Mouse (Mus musculus): ENCODE results near the gene Map4k1. TPM values are rescaled to one million over a fixed set of nuclear protein-coding genes. Genes with fewer than 3 reads are reported as not detected.

Gene Map4k1
- polyA plus RNA-seq, 1 experiment = 17.0 TPM

DNA sequence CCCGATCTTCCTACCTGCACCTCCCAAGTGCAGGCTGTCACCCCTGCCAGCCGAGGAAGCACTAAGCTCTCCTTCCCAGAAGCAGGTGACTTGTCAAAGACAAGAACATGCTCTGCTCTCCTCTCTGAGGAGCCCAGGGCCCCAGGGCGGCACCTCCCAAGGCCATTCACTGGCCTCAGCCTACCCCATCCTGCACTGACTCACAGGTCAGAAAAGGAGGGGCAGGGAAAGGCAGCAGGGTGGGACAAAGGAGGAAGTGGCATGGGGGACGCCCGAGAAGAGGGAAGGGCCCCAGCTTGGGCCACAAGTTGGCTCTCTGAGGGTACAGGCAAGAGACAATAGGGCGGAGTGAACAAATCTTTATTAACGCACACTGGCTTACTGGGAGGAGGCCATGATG, 10.8 kb upstream of the Map4k1 start:
- TF ChIP-seq CTCF (IDR thresholded peaks at IDR 0.05; ENCODE audit: insufficient read depth, low read length) = no peak
- TF ChIP-seq POLR2A (IDR thresholded peaks at IDR 0.05; ENCODE audit: borderline replicate concordance, extremely low read depth, low read depth, low read length) = no peak
- no peak for DNase-seq

DNA sequence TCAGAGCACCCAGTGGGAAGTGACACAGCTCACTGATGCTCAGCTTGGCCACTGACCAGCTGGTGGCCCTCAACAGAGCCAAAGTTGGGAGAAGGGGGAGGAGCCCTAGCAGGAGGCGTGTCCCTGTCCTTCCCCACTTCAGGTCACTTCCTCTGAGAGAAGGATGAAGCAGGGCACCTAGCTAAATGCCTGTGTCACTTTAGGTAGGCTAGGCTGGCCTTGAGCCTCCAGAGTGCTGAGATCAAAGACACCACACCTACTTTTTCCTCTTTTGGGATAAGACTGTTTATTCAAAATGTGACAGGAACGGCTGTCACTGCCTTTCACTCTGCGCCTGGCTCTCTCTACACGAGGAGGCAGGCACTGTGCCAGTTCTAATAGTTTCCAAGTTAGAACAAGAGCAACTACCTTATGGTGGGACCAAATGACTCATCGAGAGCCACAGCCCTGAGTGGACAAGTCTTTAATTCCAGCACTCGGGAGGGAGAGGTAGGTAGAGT, 10.0 kb upstream of the Map4k1 start:
- Histone ChIP-seq H3K4me3 (replicated peaks; ENCODE audit: extremely low read depth, low read depth, low read length) (no peak overlapping the region), H3K4me1 (ENCODE audit: control insufficient read depth, insufficient read depth, low read length) (peaks cover 16% of the 10 kb centered on the region)
- 15% methylated on average over 6 of the region's 6 CpGs for WGBS
- TF ChIP-seq CTCF (IDR thresholded peaks at IDR 0.05; ENCODE audit: insufficient read depth, low read length) = no peak
- no peak for TF ChIP-seq POLR2A (IDR thresholded peaks at IDR 0.05; ENCODE audit: borderline replicate concordance, extremely low read depth, low read depth, low read length)
- DNase-seq = peak; percentile 62

More for the DNA sequence above, 10.8 kb upstream of the Map4k1 start:
- WGBS = 67% methylated on average over 7 of the region's 7 CpGs
- peaks cover 16% of the 10 kb centered on the region for H3K4me1 ChIP-seq (ENCODE audit: control insufficient read depth, insufficient read depth, low read length)
- no peak overlapping the region for H3K4me3 ChIP-seq (replicated peaks; ENCODE audit: extremely low read depth, low read depth, low read length)

DNA sequence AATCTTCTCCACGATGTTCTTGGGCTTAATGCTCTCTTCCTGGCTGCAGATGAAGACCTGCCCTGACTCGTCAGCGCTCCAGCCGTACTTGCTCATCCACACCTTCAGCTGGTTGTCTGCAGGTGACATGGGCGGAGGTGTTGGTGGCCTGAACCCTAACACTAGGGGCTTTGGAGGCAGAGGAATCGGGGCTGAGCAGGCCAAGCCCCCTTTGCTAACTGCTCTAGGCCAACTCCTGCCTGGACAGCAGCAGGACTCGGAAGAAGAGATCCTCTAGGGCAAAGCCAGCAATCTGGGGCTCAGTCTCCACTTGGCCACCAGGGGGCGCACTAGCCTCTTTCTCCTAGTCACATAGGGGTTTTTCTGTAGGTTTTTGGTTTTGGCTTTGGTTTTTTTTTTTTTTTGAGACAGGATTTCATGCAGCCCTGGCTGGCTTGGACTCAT, 9.3 kb upstream of the Map4k1 start:
- WGBS = 60% methylated on average over 8 of the region's 8 CpGs
- peak; percentile 78 for DNase-seq
- H3K4me1 ChIP-seq (ENCODE audit: control insufficient read depth, insufficient read depth, low read length) = peaks cover 16% of the 10 kb centered on the region
- TF ChIP-seq POLR2A (IDR thresholded peaks at IDR 0.05; ENCODE audit: borderline replicate concordance, extremely low read depth, low read depth, low read length) (no peak), CTCF (IDR thresholded peaks at IDR 0.05; ENCODE audit: insufficient read depth, low read length) (peak; percentile 77)
- H3K4me3 ChIP-seq (replicated peaks; ENCODE audit: extremely low read depth, low read depth, low read length) = no peak overlapping the region

DNA sequence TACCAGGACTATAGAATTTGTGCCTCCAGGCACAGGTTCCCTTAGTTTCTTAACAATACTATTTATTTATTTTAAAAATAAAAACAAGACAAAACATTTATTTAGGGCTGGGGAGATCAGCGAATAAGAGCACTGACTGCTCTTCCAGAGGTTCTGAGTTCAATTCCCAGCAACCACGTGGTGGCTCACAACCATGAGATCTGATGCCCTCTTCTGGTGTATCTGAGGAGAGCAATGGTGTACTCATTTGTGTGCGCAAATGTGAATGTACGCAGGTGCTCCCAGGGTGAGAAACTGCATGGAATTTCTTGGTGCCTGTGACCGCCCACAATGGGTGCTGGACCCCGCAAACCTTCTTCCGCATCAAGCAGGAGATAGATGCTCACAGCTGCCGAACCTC, 8.8 kb upstream of the Map4k1 start:
- Histone ChIP-seq H3K4me1 (ENCODE audit: control insufficient read depth, insufficient read depth, low read length) (peaks cover 16% of the 10 kb centered on the region), H3K4me3 (replicated peaks; ENCODE audit: extremely low read depth, low read depth, low read length) (no peak overlapping the region)
- TF ChIP-seq POLR2A (IDR thresholded peaks at IDR 0.05; ENCODE audit: borderline replicate concordance, extremely low read depth, low read depth, low read length) = no peak
- 0 out of 2 replicates have a peak, but pooled peaks have one; percentile 13 for TF ChIP-seq CTCF (IDR thresholded peaks at IDR 0.05; ENCODE audit: insufficient read depth, low read length)
- DNase-seq = no peak
- 78% methylated on average over 8 of the region's 8 CpGs for WGBS

DNA sequence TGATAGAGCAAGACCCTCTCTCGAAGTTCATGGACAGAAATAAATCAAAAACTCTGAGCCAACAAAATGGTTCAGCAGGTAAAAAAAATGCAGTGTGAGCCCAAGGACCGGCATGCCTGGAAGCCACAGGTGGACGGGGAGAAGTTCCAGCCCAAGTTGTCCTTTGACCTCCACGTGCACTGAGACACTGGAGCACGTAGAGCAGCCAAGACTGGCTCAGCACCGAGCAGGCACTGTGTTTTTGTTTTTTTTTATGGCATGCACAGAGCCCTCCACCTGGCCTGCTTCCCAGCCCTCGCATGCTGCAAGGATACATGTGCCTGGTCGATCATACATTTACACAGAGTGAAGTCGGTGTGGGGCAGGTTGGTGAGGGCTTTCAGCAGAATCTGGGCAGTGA, 4.3 kb upstream of the Map4k1 start:
- no peak for DNase-seq
- TF ChIP-seq CTCF (IDR thresholded peaks at IDR 0.05; ENCODE audit: insufficient read depth, low read length) = no peak
- no peak for TF ChIP-seq POLR2A (IDR thresholded peaks at IDR 0.05; ENCODE audit: borderline replicate concordance, extremely low read depth, low read depth, low read length)
- Histone ChIP-seq H3K4me1 (ENCODE audit: control insufficient read depth, insufficient read depth, low read length) (peaks cover 8% of the 10 kb centered on the region), H3K4me3 (replicated peaks; ENCODE audit: extremely low read depth, low read depth, low read length) (no peak overlapping the region)
- 80% methylated on average over 9 of the region's 9 CpGs for WGBS

DNA sequence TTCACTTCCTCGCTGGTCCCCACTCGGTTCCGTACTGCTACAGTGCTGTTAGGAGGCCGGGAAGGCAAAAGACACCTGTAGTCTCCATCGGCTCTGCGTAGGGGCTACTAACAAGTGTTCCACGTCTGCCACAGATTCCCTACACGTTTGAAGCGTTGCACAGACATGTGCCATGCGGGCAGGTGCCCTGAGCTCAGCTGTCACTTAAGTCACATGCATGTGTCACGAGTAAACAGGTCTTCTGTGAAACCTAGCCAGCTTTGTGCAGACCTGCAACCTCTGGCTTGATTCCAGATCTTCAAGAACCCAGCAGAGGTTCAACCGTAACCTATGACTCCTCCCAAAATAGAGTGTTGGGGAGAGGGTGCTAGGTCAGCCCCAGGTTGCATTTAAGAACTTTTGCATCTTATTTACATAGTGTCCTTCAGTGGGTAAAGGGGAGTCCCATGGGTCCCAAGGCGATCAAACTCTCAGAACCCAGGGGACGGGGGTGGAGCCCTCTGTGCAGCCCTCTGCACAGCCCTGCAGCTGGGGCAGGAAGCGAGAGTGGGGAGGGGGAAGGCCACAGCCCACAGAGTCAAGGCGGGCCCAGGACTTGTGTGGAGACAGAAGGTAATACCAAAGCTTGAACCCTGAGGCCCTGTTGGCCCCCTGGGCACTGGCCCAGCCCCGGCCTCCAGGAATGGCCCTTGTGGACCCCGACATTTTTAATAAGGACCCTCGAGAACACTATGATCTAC, 594 bp downstream of the Map4k1 start:
- DNase-seq = peak; percentile 15
- WGBS = 11% methylated on average over 19 of the region's 19 CpGs
- TF ChIP-seq POLR2A (IDR thresholded peaks at IDR 0.05; ENCODE audit: borderline replicate concordance, extremely low read depth, low read depth, low read length) (no peak; the same call in 1 of the 2 replicates), CTCF (IDR thresholded peaks at IDR 0.05; ENCODE audit: insufficient read depth, low read length) (no peak)
- Histone ChIP-seq H3K4me1 (ENCODE audit: control insufficient read depth, insufficient read depth, low read length) (peaks cover 7% of the 10 kb centered on the region), H3K4me3 (replicated peaks; ENCODE audit: extremely low read depth, low read depth, low read length) (peak overlapping the region; percentile 70)

DNA sequence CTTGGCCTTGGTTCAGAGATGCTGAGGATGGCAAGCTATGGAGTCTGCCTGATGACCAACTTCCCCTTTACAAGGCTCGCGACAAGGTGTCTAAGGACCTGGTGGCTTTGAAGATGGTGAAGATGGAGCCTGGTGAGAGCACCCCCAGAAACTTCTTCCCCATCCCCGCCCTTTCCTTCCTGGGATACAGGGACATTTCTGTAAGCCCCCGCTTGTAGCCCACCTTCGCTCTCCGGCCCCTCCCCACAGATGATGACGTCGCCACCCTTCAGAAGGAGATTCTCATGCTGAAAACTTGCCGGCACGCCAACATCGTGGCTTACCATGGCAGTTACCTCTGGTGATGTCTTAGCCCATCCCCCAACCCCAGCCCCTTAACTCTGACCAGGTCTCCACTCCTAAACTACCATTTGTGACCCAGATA, 1.3 kb downstream of the Map4k1 start:
- WGBS = 65% methylated on average over 11 of the region's 11 CpGs
- Histone ChIP-seq H3K4me1 (ENCODE audit: control insufficient read depth, insufficient read depth, low read length) (peaks cover 7% of the 10 kb centered on the region), H3K4me3 (replicated peaks; ENCODE audit: extremely low read depth, low read depth, low read length) (peak overlapping the region; percentile 45)
- DNase-seq = no peak
- TF ChIP-seq CTCF (IDR thresholded peaks at IDR 0.05; ENCODE audit: insufficient read depth, low read length) (no peak), POLR2A (IDR thresholded peaks at IDR 0.05; ENCODE audit: borderline replicate concordance, extremely low read depth, low read depth, low read length) (no peak)

DNA sequence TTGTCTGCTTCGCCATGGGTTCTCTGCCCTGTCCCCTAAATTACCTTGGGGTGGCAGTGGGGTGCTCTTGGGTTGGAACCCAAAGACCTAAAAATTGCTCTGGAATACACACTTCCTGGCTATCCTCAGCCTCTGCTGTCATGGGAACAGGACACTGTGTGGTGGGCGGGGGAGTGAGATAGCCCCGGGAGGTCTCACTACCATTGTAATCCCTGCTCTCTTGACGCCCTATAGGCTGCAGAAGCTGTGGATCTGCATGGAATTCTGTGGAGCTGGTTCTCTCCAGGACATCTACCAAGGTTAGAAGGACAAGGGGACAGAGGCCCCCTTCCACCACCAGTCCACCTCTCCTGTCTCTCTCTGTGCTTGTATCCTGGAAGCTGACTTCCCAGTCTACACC, 2.0 kb downstream of the Map4k1 start:
- H3K4me3 ChIP-seq (replicated peaks; ENCODE audit: extremely low read depth, low read depth, low read length) = no peak overlapping the region
- DNase-seq = no peak
- WGBS = 75% methylated on average over 4 of the region's 4 CpGs
- peaks cover 7% of the 10 kb centered on the region for H3K4me1 ChIP-seq (ENCODE audit: control insufficient read depth, insufficient read depth, low read length)
- TF ChIP-seq POLR2A (IDR thresholded peaks at IDR 0.05; ENCODE audit: borderline replicate concordance, extremely low read depth, low read depth, low read length) (no peak), CTCF (IDR thresholded peaks at IDR 0.05; ENCODE audit: insufficient read depth, low read length) (no peak)

DNA sequence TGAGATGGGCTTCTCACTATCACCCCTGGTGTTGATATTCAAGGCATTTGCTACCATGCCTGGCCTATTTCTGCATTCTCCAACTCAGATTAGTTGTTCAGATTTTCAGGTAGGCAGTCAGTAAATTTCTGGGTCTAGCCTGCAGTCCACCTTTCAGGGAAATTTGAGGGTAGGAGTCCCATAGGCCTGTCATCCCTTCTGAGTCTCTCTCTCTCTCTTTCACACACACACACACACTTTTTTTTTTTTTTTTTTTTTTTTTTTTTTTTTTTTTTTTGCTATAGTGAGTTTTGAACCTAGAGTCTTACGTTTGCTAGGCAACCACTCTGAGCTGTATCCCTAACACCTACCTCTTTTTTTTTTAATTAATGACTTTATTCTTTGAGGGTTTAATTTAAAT, 2.6 kb downstream of the Map4k1 start:
- no peak overlapping the region for H3K4me3 ChIP-seq (replicated peaks; ENCODE audit: extremely low read depth, low read depth, low read length)
- WGBS = 91% methylated on average over 1 of the region's 1 CpGs
- H3K4me1 ChIP-seq (ENCODE audit: control insufficient read depth, insufficient read depth, low read length) = peaks cover 7% of the 10 kb centered on the region
- DNase-seq = no peak
- TF ChIP-seq POLR2A (IDR thresholded peaks at IDR 0.05; ENCODE audit: borderline replicate concordance, extremely low read depth, low read depth, low read length) (no peak), CTCF (IDR thresholded peaks at IDR 0.05; ENCODE audit: insufficient read depth, low read length) (no peak)

DNA sequence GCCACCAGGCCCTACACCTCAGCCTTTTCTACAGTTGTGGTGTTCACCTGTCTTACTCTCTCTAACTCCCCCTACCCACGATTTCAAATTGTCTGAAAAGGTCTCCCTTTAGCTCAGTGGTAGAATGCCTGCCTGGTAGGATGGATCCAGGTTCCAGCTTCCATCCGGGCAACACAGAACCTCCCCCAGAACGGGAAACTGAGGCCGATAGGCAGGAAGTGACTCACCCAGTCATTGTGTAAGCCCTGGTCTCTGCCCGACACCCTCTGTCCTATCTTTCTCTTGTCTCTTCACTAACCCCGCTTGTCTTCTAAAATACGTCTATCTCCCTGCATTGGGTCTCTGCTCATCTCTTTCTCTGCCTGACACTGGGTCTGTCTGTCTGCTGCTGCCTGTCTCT, 3.4 kb downstream of the Map4k1 start:
- 63% methylated on average over 7 of the region's 7 CpGs for WGBS

More for the DNA sequence above, 3.4 kb downstream of the Map4k1 start:
- Histone ChIP-seq H3K4me1 (ENCODE audit: control insufficient read depth, insufficient read depth, low read length) (peaks cover 7% of the 10 kb centered on the region), H3K4me3 (replicated peaks; ENCODE audit: extremely low read depth, low read depth, low read length) (no peak overlapping the region)
- no peak for DNase-seq
- TF ChIP-seq POLR2A (IDR thresholded peaks at IDR 0.05; ENCODE audit: borderline replicate concordance, extremely low read depth, low read depth, low read length) (no peak), CTCF (IDR thresholded peaks at IDR 0.05; ENCODE audit: insufficient read depth, low read length) (no peak)
